ENCODE assay signal across 8 mouse cellular contexts in genomic region chr8:122906463-122907021, GRCm38 (mm10). TPM values are rescaled to one million over a fixed set of nuclear protein-coding genes. Genes with fewer than 3 reads are reported as not detected.
A peak's percentile ranks its signal among the peaks of the same experiment; 100 is the strongest.
DNase-seq lines count a peak whose midpoint lies in the region; ATAC-seq and TF ChIP-seq lines count a peak whose summit lies in the region.

No protein-coding gene starts in this region.

- no peaks in the 10 kb centered on the region for H3K9me3 ChIP-seq in ES-Bruce4 (replicated peaks; ENCODE audit: control insufficient read depth, insufficient read depth, low read length, poor library complexity, severe bottlenecking)
- no peaks in the 10 kb centered on the region for H3K9me3 ChIP-seq in forebrain, embryonic 14.5 days (replicated peaks; ENCODE audit: control insufficient read depth, low read length)

- DNase-seq in forebrain, embryonic 14.5 days (ENCODE audit: low spot score): peak; percentile 90
- DNase-seq in heart, postnatal 14 days: peak; percentile 87 to 93
- DNase-seq in layer of hippocampus, adult 11-12 months (ENCODE audit: low spot score): peak; percentile 94
- peak; percentile 93 for DNase-seq in lung, adult 2 months
- DNase-seq in thymus, adult 18-20 months: peak; percentile 52 to 70

- no peak overlapping the region for H3K4me2 ChIP-seq in forebrain, embryonic 14.5 days (ENCODE audit: low read length)

- H3K27ac ChIP-seq in ES-Bruce4 (ENCODE audit: insufficient read depth, low read length): no peak overlapping the region
- no peak overlapping the region; the same call in 1 of the 2 replicates for H3K27ac ChIP-seq in forebrain, embryonic 14.5 days (ENCODE audit: low read depth, low read length)

- TF ChIP-seq EP300 in ES-Bruce4 (IDR thresholded peaks at IDR 0.05; ENCODE audit: insufficient read depth, low read depth, low read length): no peak

- 42% methylated on average over 6 of the region's 6 CpGs for WGBS in forebrain, embryonic 14.5 days
- WGBS in lung, adult 2 months: 5% methylated on average over 6 of the region's 6 CpGs

- H3K4me1 ChIP-seq in ES-Bruce4 (ENCODE audit: control insufficient read depth, insufficient read depth, low read length): peaks cover 4% of the 10 kb centered on the region
- H3K4me1 ChIP-seq in forebrain, embryonic 14.5 days (ENCODE audit: control insufficient read depth, insufficient read depth, low read length): no peaks in the 10 kb centered on the region
- peaks cover 9% of the 10 kb centered on the region for H3K4me1 ChIP-seq in lung, adult 2 months (ENCODE audit: control insufficient read depth, insufficient read depth, low read length)

- H3K27me3 ChIP-seq in ES-Bruce4 (ENCODE audit: control insufficient read depth, insufficient read depth, low read length, poor library complexity, severe bottlenecking): no peaks in the 10 kb centered on the region
- no peaks in the 10 kb centered on the region for H3K27me3 ChIP-seq in forebrain, embryonic 14.5 days (replicated peaks; ENCODE audit: control insufficient read depth, insufficient read depth, low read length)

- intact Hi-C loops in heart, postnatal 14 days (cut with DNase I): loop anchor here (1.0 to 2.0 kb wide), 3 partner anchors 136 to 194 kb away; partner anchors contain the start of gene Ankrd11

- no peak overlapping the region for H3K9ac ChIP-seq in ES-Bruce4 (ENCODE audit: low read depth, poor library complexity, severe bottlenecking)
- H3K9ac ChIP-seq in forebrain, embryonic 14.5 days (ENCODE audit: low read length): no peak overlapping the region

- H3K36me3 ChIP-seq in ES-Bruce4 (ENCODE audit: control insufficient read depth, insufficient read depth, low read length, poor library complexity, severe bottlenecking): peaks cover 13% of the 10 kb centered on the region
- peaks cover 18% of the 10 kb centered on the region for H3K36me3 ChIP-seq in forebrain, embryonic 14.5 days (ENCODE audit: control insufficient read depth, insufficient read depth, low read length)

- H3K4me3 ChIP-seq in ES-Bruce4 (ENCODE audit: low read depth, low read length): no peak overlapping the region
- H3K4me3 ChIP-seq in forebrain, embryonic 14.5 days (ENCODE audit: low read depth, low read length): no peak overlapping the region
- peak overlapping the region; percentile 15 for H3K4me3 ChIP-seq in lung, adult 2 months (replicated peaks; ENCODE audit: extremely low read depth, low read depth, low read length)

- peak; percentile 65; the same call in 1 of the 2 replicates for ATAC-seq in cerebellum, adult (ENCODE audit: insufficient number of reproducible peaks, low FRiP score, low TSS enrichment)
- ATAC-seq in forebrain, embryonic 14.5 days: peak; percentile 88
- ATAC-seq in neutrophil, adult 5-6 weeks (ENCODE audit: extremely low read depth, insufficient number of reproducible peaks, low FRiP score, poor library complexity, severe bottlenecking): peak; percentile 81

- TF ChIP-seq POLR2A in ES-Bruce4 (IDR thresholded peaks at IDR 0.05; ENCODE audit: insufficient read depth, low read length): no peak
- no peak for TF ChIP-seq POLR2A in lung, adult 2 months (IDR thresholded peaks at IDR 0.05; ENCODE audit: borderline replicate concordance, extremely low read depth, low read depth, low read length)

- peak; percentile 25 for TF ChIP-seq CTCF in ES-Bruce4 (IDR thresholded peaks at IDR 0.05; ENCODE audit: low read depth, low read length)
- TF ChIP-seq CTCF in lung, adult 2 months (IDR thresholded peaks at IDR 0.05; ENCODE audit: insufficient read depth, low read length): peak; percentile 49; the same call in 1 of the 2 replicates

RNA-seq across cellular contexts. Expression of gene Cdh15, which starts 58.8 kb away (rescaled TPM):
- 0.36 TPM in 1 of 2 replicates, not detected in the other for polyA plus RNA-seq in ES-Bruce4 (2011; ENCODE audit: insufficient read depth, insufficient read length, low read depth, missing spikeins)
- polyA plus RNA-seq in forebrain, embryonic 14.5 days (2014; fragmentation: Nextera tagmentation; extraction: Ambion mirVana): 0.69 and 1.4 TPM in 2 replicates
- total RNA-seq in heart, postnatal 14 days (2021): not detected
- polyA plus RNA-seq in lung, adult 2 months (2012; rRNA removed): 0.03 and 0.37 TPM in 2 replicates
- total RNA-seq in neutrophil, adult 5-6 weeks (2017): not detected in 2 replicates
